Mouse (Mus musculus): ENCODE measurements around the gene Hmgb1. TPM values are rescaled to one million over a fixed set of nuclear protein-coding genes. Genes with fewer than 3 reads are reported as not detected.

Hmgb1 gene
- polyA plus RNA-seq, 1 experiment, result 15.2 TPM

- peaks cover 4% of the 10 kb centered on the region; the same call in 1 of the 2 replicates for H3K4me1 ChIP-seq (ENCODE audit: control insufficient read depth, insufficient read depth, low read length)
- H3K27me3 ChIP-seq (ENCODE audit: control insufficient read depth, insufficient read depth, low read length), result no peaks in the 10 kb centered on the region
- no peak overlapping the region for H3K4me3 ChIP-seq (ENCODE audit: control insufficient read depth, low read depth, low read length)
- H3K27ac ChIP-seq (ENCODE audit: control insufficient read depth, insufficient read depth, low read depth, low read length), result no peak overlapping the region
- no peaks in the 10 kb centered on the region; the same call in 1 of the 2 replicates for H3K36me3 ChIP-seq (ENCODE audit: control insufficient read depth, insufficient read depth, low read length)
- TF ChIP-seq CTCF (IDR thresholded peaks at IDR 0.05; ENCODE audit: control insufficient read depth, insufficient read depth, insufficient replicate concordance, low read depth, low read length), result no peak
- TF ChIP-seq POLR2A (IDR thresholded peaks at IDR 0.05; ENCODE audit: control insufficient read depth, low read depth, low read length), result no peak
These were observed 6.2 kb downstream of the Hmgb1 start for GRCm38 (mm10) chr5:149178095-149178494.

DNA sequence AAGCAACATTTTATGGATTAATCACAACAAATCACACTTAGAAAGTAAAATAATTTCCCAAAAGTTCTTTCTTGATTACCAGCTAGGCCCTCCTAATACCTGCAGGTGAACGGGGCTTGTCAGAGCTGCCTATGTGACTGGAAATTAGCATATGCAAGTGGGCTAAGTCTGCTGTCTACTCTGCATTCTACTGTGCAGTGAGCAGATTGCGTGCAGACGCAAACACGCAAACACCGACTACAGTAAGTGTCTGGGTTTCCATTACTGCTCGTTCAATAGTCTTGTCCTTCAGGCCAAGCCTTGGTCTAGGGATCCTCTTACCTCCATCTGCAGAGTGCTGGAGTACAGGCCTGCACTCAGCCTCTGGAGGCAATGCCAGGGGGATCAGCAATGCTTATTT is 8.6 kb downstream of the Hmgb1 start:
- Histone ChIP-seq H3K4me1 (ENCODE audit: control insufficient read depth, insufficient read depth, low read length) (peaks cover 2% of the 10 kb centered on the region; the same call in 1 of the 2 replicates), H3K4me3 (ENCODE audit: control insufficient read depth, low read depth, low read length) (no peak overlapping the region), H3K36me3 (ENCODE audit: control insufficient read depth, insufficient read depth, low read length) (no peaks in the 10 kb centered on the region), H3K27ac (ENCODE audit: control insufficient read depth, insufficient read depth, low read depth, low read length) (no peak overlapping the region), H3K27me3 (ENCODE audit: control insufficient read depth, insufficient read depth, low read length) (no peaks in the 10 kb centered on the region)
- TF ChIP-seq CTCF (IDR thresholded peaks at IDR 0.05; ENCODE audit: control insufficient read depth, insufficient read depth, insufficient replicate concordance, low read depth, low read length), result no peak
- TF ChIP-seq POLR2A (IDR thresholded peaks at IDR 0.05; ENCODE audit: control insufficient read depth, low read depth, low read length), result no peak

DNA sequence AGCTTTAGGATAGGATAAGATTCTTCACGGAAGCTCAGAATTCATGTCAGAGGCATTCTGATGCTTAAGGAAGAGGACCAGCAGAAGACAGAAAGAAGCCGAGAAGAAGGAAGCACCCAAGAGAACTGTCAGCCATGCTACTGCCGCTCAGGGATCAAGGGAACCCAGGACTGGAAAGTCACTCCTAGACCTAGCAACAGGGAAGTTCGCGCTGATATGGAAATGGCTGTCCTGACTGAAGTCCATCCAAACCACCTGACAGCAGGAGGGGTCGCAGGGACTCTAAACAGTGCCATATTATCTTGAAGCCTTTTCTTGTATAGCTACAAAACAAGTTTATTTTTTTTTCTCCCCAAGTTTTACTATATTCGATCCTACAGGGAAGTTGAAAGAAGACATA is 9.8 kb downstream of the Hmgb1 start:
- no peaks in the 10 kb centered on the region for H3K36me3 ChIP-seq (ENCODE audit: control insufficient read depth, insufficient read depth, low read length)
- no peak overlapping the region for H3K4me3 ChIP-seq (ENCODE audit: control insufficient read depth, low read depth, low read length)
- TF ChIP-seq CTCF (IDR thresholded peaks at IDR 0.05; ENCODE audit: control insufficient read depth, insufficient read depth, insufficient replicate concordance, low read depth, low read length) (no peak), POLR2A (IDR thresholded peaks at IDR 0.05; ENCODE audit: control insufficient read depth, low read depth, low read length) (no peak)
- H3K27me3 ChIP-seq (ENCODE audit: control insufficient read depth, insufficient read depth, low read length), result no peaks in the 10 kb centered on the region
- H3K27ac ChIP-seq (ENCODE audit: control insufficient read depth, insufficient read depth, low read depth, low read length), result no peak overlapping the region
- H3K4me1 ChIP-seq (ENCODE audit: control insufficient read depth, insufficient read depth, low read length), result no peaks in the 10 kb centered on the region

DNA sequence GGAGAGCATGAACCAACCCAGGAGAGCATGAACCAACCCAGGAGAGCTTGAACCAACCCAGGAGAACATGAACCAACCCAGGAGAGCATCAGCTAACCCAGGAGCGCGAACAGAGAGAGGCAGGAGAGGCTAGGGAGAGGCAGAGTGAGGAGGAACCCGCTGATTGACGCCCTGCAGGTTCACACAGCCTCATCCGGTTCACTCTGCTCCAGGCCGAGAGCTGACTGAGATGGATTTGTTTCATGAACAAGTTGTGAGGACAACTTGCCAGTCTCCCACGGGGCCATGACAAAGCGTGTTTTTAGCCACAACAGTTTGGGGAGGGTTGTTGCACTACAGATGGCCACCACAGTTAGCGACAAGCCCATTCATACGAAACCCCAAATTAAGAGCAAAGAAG is 12.0 kb downstream of the Hmgb1 start:
- TF ChIP-seq CTCF (IDR thresholded peaks at IDR 0.05; ENCODE audit: control insufficient read depth, insufficient read depth, insufficient replicate concordance, low read depth, low read length), result no peak
- TF ChIP-seq POLR2A (IDR thresholded peaks at IDR 0.05; ENCODE audit: control insufficient read depth, low read depth, low read length), result no peak
- Histone ChIP-seq H3K27ac (ENCODE audit: control insufficient read depth, insufficient read depth, low read depth, low read length) (no peak overlapping the region), H3K4me1 (ENCODE audit: control insufficient read depth, insufficient read depth, low read length) (no peaks in the 10 kb centered on the region), H3K36me3 (ENCODE audit: control insufficient read depth, insufficient read depth, low read length) (no peaks in the 10 kb centered on the region), H3K27me3 (ENCODE audit: control insufficient read depth, insufficient read depth, low read length) (no peaks in the 10 kb centered on the region), H3K4me3 (ENCODE audit: control insufficient read depth, low read depth, low read length) (no peak overlapping the region)

- Histone ChIP-seq H3K4me3 (ENCODE audit: control insufficient read depth, low read depth, low read length) (no peak overlapping the region), H3K4me1 (ENCODE audit: control insufficient read depth, insufficient read depth, low read length) (no peaks in the 10 kb centered on the region), H3K36me3 (ENCODE audit: control insufficient read depth, insufficient read depth, low read length) (no peaks in the 10 kb centered on the region), H3K27me3 (ENCODE audit: control insufficient read depth, insufficient read depth, low read length) (no peaks in the 10 kb centered on the region), H3K27ac (ENCODE audit: control insufficient read depth, insufficient read depth, low read depth, low read length) (no peak overlapping the region)
- TF ChIP-seq POLR2A (IDR thresholded peaks at IDR 0.05; ENCODE audit: control insufficient read depth, low read depth, low read length) (no peak), CTCF (IDR thresholded peaks at IDR 0.05; ENCODE audit: control insufficient read depth, insufficient read depth, insufficient replicate concordance, low read depth, low read length) (no peak)
These were observed 13.3 kb downstream of the Hmgb1 start for GRCm38 (mm10) chr5:149170841-149171588.

- Histone ChIP-seq H3K4me1 (ENCODE audit: control insufficient read depth, insufficient read depth, low read length) (no peaks in the 10 kb centered on the region), H3K27me3 (ENCODE audit: control insufficient read depth, insufficient read depth, low read length) (no peaks in the 10 kb centered on the region), H3K36me3 (ENCODE audit: control insufficient read depth, insufficient read depth, low read length) (no peaks in the 10 kb centered on the region), H3K4me3 (ENCODE audit: control insufficient read depth, low read depth, low read length) (no peak overlapping the region), H3K27ac (ENCODE audit: control insufficient read depth, insufficient read depth, low read depth, low read length) (no peak overlapping the region)
- no peak for TF ChIP-seq POLR2A (IDR thresholded peaks at IDR 0.05; ENCODE audit: control insufficient read depth, low read depth, low read length)
These were observed 15.5 kb downstream of the Hmgb1 start for GRCm38 (mm10) chr5:149168816-149169215.

DNA sequence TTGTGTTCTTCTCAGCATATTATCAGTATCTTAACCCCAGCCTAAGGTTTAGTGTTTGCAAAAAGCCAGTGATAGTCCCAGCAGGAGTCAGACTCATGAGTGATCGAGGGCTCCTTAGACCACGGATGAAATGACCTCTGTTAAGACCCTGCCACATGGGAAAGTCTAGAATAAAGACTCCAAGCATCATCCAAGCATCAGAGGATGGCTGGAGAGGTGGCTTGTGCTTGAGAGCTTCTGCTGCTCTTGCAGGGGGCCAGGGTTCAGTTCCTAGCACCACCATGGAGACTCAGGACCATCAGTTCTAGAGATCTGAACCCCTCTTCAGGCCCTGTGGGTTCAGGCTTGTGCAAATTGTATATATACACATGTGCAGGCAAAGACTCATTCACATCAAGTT is 16.2 kb downstream of the Hmgb1 start:
- H3K4me3 ChIP-seq (ENCODE audit: control insufficient read depth, low read depth, low read length), result no peak overlapping the region
- TF ChIP-seq CTCF (IDR thresholded peaks at IDR 0.05; ENCODE audit: control insufficient read depth, insufficient read depth, insufficient replicate concordance, low read depth, low read length), result no peak
- no peak for TF ChIP-seq POLR2A (IDR thresholded peaks at IDR 0.05; ENCODE audit: control insufficient read depth, low read depth, low read length)
- no peaks in the 10 kb centered on the region for H3K27me3 ChIP-seq (ENCODE audit: control insufficient read depth, insufficient read depth, low read length)
- no peak overlapping the region for H3K27ac ChIP-seq (ENCODE audit: control insufficient read depth, insufficient read depth, low read depth, low read length)
- no peaks in the 10 kb centered on the region for H3K4me1 ChIP-seq (ENCODE audit: control insufficient read depth, insufficient read depth, low read length)
- H3K36me3 ChIP-seq (ENCODE audit: control insufficient read depth, insufficient read depth, low read length), result no peaks in the 10 kb centered on the region
